In the genomic region with DNA sequence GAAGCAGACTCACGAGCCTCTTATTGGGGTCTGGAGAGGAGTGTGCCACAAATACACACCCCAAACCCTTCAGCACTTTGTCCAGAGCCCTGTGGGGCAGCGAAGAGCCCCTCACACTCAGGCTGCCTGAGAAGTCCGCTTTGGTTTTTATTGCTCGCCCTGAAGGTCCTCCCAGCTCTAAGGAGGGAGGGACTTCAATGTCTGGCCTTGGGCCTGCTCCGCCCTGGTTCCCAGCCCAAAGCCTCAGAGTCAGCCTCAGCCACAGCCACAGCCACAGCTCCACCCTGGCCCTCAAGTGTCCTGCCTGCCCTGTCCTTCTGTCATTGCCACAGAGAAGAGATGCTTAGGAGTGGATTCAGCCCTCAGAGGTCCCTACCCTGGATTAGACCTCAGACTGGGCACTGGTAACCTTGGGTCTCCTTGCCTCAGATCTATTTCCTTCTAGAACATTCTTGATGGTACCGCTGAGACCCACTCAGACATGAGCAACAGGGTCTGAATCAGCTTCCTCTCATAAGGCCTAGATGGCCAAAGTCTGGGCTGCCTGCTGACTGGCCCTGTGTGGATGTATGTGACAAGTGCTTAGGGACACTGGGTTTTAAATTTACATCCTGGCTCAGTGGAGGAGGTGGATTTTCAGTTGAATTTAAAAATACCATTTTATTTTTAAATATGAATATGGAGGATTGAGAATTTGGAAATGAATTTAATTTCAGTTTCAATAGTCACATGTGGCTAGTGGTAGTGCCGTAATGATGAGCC, we compare ENCODE assay signal across 8 mouse cellular contexts. TPM values are rescaled to one million over a fixed set of nuclear protein-coding genes. Genes with fewer than 3 reads are reported as not detected.
DNase-seq lines count a peak whose midpoint lies in the region; ATAC-seq and TF ChIP-seq lines count a peak whose summit lies in the region.

No protein-coding gene starts in this region.

- no peak overlapping the region for H3K9ac ChIP-seq in heart, adult 2 months (ENCODE audit: low read depth, low read length)
- H3K9ac ChIP-seq in heart, embryonic 11.5 days (ENCODE audit: low read depth, low read length): no peak overlapping the region; the same call in 1 of the 2 replicates
- H3K9ac ChIP-seq in limb, embryonic 15.5 days: no peak overlapping the region; the same call in 1 of the 2 replicates
- no peak overlapping the region for H3K9ac ChIP-seq in neural tube, embryonic 13.5 days

- DNase-seq in heart, adult 2 months: peak; percentile 45 to 47
- peak; percentile 60 for DNase-seq in adrenal gland, postnatal 14 days
- peak; percentile 17 to 30 for DNase-seq in gastrocnemius, postnatal 36 days
- no peak for DNase-seq in cerebellum, postnatal 4 days (ENCODE audit: low spot score in 2 of 2)
- DNase-seq in spleen, postnatal 10 days (ENCODE audit: low spot score in 2 of 2): no peak

- no peak overlapping the region for H3K4me2 ChIP-seq in heart, embryonic 11.5 days
- peak overlapping the region; percentile 29 for H3K4me2 ChIP-seq in limb, embryonic 15.5 days
- no peak overlapping the region for H3K4me2 ChIP-seq in neural tube, embryonic 13.5 days

- peak; percentile 62 for TF ChIP-seq POLR2A in heart, adult 2 months (IDR thresholded peaks at IDR 0.05; ENCODE audit: insufficient read depth, low read depth, low read length)

- no peak; the same call in 1 of the 2 replicates for ATAC-seq in heart, embryonic 11.5 days (replicated peaks; ENCODE audit: insufficient number of reproducible peaks, low FRiP score, low TSS enrichment)
- no peak for ATAC-seq in limb, embryonic 15.5 days (ENCODE audit: insufficient number of reproducible peaks, low FRiP score, low TSS enrichment, low read depth)
- ATAC-seq in neural tube, embryonic 13.5 days (ENCODE audit: low read depth): peak; percentile 33

- H3K27ac ChIP-seq in heart, adult 2 months: peak overlapping the region; percentile 30; the same call in 1 of the 2 replicates
- no peak overlapping the region for H3K27ac ChIP-seq in heart, embryonic 11.5 days (ENCODE audit: low read depth, low read length)
- H3K27ac ChIP-seq in limb, embryonic 15.5 days: no peak overlapping the region
- H3K27ac ChIP-seq in neural tube, embryonic 13.5 days (replicated peaks): no peak overlapping the region

- intact Hi-C loops in heart, adult 2 months (cut with DNase I): loop anchor here (1.0 to 5.0 kb wide), 2 partner anchors 86 to 101 kb away; a partner anchor contains a TSS
- intact Hi-C loops in gastrocnemius, postnatal 36 days (cut with DNase I): loop anchor here (1.0 to 5.0 kb wide), 2 partner anchors 103 to 341 kb away; a partner anchor contains a TSS

- H3K9me3 ChIP-seq in heart, embryonic 11.5 days (replicated peaks; ENCODE audit: control insufficient read depth, low read length): 0 out of 2 replicates have a peak, but pooled peaks cover 6% of the 10 kb centered on the region
- H3K9me3 ChIP-seq in limb, embryonic 15.5 days: 0 out of 2 replicates have a peak, but pooled peaks cover 5% of the 10 kb centered on the region
- 0 out of 2 replicates have a peak, but pooled peaks cover 6% of the 10 kb centered on the region for H3K9me3 ChIP-seq in neural tube, embryonic 13.5 days

- TF ChIP-seq CTCF in heart, adult 2 months (IDR thresholded peaks at IDR 0.05): no peak

- no peaks in the 10 kb centered on the region for H3K27me3 ChIP-seq in heart, adult 2 months (ENCODE audit: control insufficient read depth, insufficient read depth, low read length)
- H3K27me3 ChIP-seq in heart, embryonic 11.5 days (ENCODE audit: control insufficient read depth, insufficient read depth, low read length): no peaks in the 10 kb centered on the region
- H3K27me3 ChIP-seq in limb, embryonic 15.5 days: no peaks in the 10 kb centered on the region
- no peaks in the 10 kb centered on the region for H3K27me3 ChIP-seq in neural tube, embryonic 13.5 days

- H3K4me1 ChIP-seq in heart, adult 2 months (ENCODE audit: control insufficient read depth, insufficient read depth, low read length): peaks cover 6% of the 10 kb centered on the region; the same call in 1 of the 2 replicates
- peaks cover 16% of the 10 kb centered on the region for H3K4me1 ChIP-seq in heart, embryonic 11.5 days (ENCODE audit: control insufficient read depth, insufficient read depth, low read length)
- peaks cover 26% of the 10 kb centered on the region for H3K4me1 ChIP-seq in limb, embryonic 15.5 days
- peaks cover 14% of the 10 kb centered on the region for H3K4me1 ChIP-seq in neural tube, embryonic 13.5 days (replicated peaks)

- TF ChIP-seq EP300 in heart, adult 2 months (IDR thresholded peaks at IDR 0.05; ENCODE audit: insufficient read depth, low read depth, low read length): no peak

- WGBS in heart, adult 2 months: 54% methylated on average over 7 of the region's 7 CpGs
- 55% methylated on average over 7 of the region's 7 CpGs for WGBS in heart, embryonic 11.5 days (ENCODE audit: insufficient replicate concordance)
- WGBS in limb, embryonic 15.5 days: 43% methylated on average over 7 of the region's 7 CpGs
- WGBS in neural tube, embryonic 13.5 days: 41% methylated on average over 7 of the region's 7 CpGs

- no peaks in the 10 kb centered on the region for H3K79me2 ChIP-seq in heart, adult 2 months (replicated peaks; ENCODE audit: control insufficient read depth, insufficient read depth, low read length)

- no peak overlapping the region for H3K4me3 ChIP-seq in heart, adult 2 months
- no peak overlapping the region for H3K4me3 ChIP-seq in heart, embryonic 11.5 days (ENCODE audit: low read depth, low read length)
- H3K4me3 ChIP-seq in limb, embryonic 15.5 days: no peak overlapping the region
- no peak overlapping the region for H3K4me3 ChIP-seq in neural tube, embryonic 13.5 days

- no peaks in the 10 kb centered on the region for H3K36me3 ChIP-seq in heart, adult 2 months (ENCODE audit: control insufficient read depth, insufficient read depth, low read length)
- no peaks in the 10 kb centered on the region for H3K36me3 ChIP-seq in heart, embryonic 11.5 days (ENCODE audit: control insufficient read depth, insufficient read depth, low read length)
- H3K36me3 ChIP-seq in limb, embryonic 15.5 days: no peaks in the 10 kb centered on the region
- H3K36me3 ChIP-seq in neural tube, embryonic 13.5 days: no peaks in the 10 kb centered on the region

RNA-seq across cellular contexts. Expression of a gene that starts 56.1 kb away (rescaled TPM):
- under 1 TPM; 0.47 to 0.55 TPM for total RNA-seq in heart, adult 2 months (2021)
- 0.47 and 0.53 TPM in 2 replicates for polyA plus RNA-seq in heart, adult 2 months (2012; rRNA removed)
- 3.8 and 7.1 TPM in 2 replicates for polyA plus RNA-seq in heart, embryonic 11.5 days (2014; fragmentation: Nextera tagmentation; extraction: Ambion mirVana)
- 0.74 and 1.7 TPM in 2 replicates for total RNA-seq in adrenal gland, postnatal 14 days (2021)
- total RNA-seq in gastrocnemius, postnatal 36 days (2021): under 1 TPM; 0.13 to 0.35 TPM
- 3.9 and 5.5 TPM in 2 replicates for polyA plus RNA-seq in limb, embryonic 15.5 days (2015; fragmentation: Nextera tagmentation; extraction: Ambion mirVana)
- polyA plus RNA-seq in neural tube, embryonic 13.5 days (2015; fragmentation: Nextera tagmentation; extraction: Ambion mirVana): 3.6 and 4.0 TPM in 2 replicates

Comparison
In these comparisons a context has a peak if more than half of its experiments do, and no peak if none do; other contexts are left out.
1. DNase-seq: peak in heart, adult 2 months (2 of 2), adrenal gland, postnatal 14 days (single experiment) and gastrocnemius, postnatal 36 days (2 of 2); none in cerebellum, postnatal 4 days (0 of 2) and spleen, postnatal 10 days (0 of 2).